Mouse (Mus musculus): ENCODE measurements around the gene Slc46a2. TPM values are rescaled to one million over a fixed set of nuclear protein-coding genes. Genes with fewer than 3 reads are reported as not detected.

Slc46a2 gene
- polyA plus RNA-seq, 1 experiment from 2014 or later = 5.3 TPM

DNA sequence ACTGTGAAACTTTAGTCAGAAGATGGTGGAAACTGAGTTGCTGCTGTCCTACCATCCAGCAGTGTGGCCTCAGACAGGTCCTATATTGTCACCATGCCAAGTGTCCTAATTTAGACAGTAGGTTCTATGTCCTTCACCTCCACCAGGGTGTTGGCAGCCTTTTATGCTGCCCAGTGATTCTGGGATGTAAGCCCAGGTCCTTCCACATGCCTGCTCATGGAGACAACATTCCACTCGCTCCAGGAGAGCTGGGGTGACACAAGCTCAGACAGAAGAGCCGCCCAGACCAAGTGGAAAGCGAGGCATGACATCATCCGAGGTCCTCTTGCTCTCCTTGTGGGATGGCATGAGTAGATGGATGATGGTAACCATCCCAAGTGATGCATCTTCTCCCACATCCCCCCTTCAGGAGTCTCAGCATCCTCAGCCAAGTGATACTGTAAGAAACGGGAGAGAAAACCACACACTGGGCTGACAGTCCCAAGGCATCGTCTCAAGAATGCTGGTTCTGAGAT, 24.7 kb downstream of the Slc46a2 start:
- WGBS = 81% methylated on average over 6 of the region's 6 CpGs
- H3K4me3 ChIP-seq (replicated peaks) = no peak overlapping the region
- no peaks in the 10 kb centered on the region for H3K4me1 ChIP-seq
- no peak overlapping the region for H3K4me2 ChIP-seq (replicated peaks)
- no peak for ATAC-seq (ENCODE audit: insufficient number of reproducible peaks, low FRiP score, low TSS enrichment, low read depth)
- peaks cover 24% of the 10 kb centered on the region; the same call in 1 of the 2 replicates for H3K36me3 ChIP-seq
- no peak overlapping the region for H3K9ac ChIP-seq
- H3K9me3 ChIP-seq (replicated peaks) = no peaks in the 10 kb centered on the region
- H3K27me3 ChIP-seq = no peaks in the 10 kb centered on the region
- H3K27ac ChIP-seq (replicated peaks) = no peak overlapping the region

DNA sequence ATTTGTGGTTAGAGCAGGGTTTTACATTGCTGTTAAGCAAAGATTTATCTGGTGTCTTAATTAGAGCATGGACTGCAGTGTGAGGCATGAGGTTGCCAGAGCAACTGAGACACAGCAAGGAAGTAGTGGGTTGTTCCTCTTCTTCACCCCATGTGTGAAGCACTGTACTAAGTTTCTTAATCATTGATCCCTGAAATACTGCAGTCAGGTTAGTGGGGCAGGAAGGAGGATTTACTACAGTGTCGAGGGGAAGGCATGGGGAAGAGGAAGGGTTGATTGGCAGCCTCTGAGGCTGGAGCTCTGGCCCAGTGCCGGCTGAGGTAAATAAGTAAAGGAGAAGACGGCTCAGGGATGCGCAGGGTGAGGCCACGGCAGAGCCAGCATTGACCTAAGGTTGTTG, 26.8 kb downstream of the Slc46a2 start:
- Histone ChIP-seq H3K9ac (no peak overlapping the region), H3K36me3 (0 out of 2 replicates have a peak, but pooled peaks cover 12% of the 10 kb centered on the region), H3K27me3 (no peaks in the 10 kb centered on the region), H3K4me2 (replicated peaks) (no peak overlapping the region), H3K4me1 (no peaks in the 10 kb centered on the region), H3K27ac (replicated peaks) (no peak overlapping the region), H3K9me3 (replicated peaks) (no peaks in the 10 kb centered on the region), H3K4me3 (replicated peaks) (no peak overlapping the region)
- WGBS = 79% methylated on average over 5 of the region's 5 CpGs
- no peak for ATAC-seq (ENCODE audit: insufficient number of reproducible peaks, low FRiP score, low TSS enrichment, low read depth)

DNA sequence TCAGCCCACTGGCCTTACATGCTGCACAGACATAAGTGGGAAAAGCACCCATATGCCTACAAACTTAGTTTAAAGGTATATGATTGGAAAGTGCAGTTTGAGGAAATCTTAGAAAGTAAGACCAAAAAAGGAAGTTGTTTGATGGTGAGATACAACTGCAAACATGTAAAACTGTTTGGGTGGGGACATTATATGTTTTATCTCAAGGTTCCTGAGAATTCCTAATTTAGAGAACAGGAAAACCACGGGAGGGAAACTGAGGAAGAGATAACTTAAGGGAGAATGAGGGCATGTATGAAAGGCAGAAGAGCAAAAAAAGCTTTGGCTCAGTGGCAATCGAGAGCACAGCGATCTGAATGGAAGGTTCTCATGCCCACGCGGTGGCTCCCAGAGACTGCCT, 27.8 kb downstream of the Slc46a2 start:
- no peaks in the 10 kb centered on the region for H3K4me1 ChIP-seq
- peaks cover 16% of the 10 kb centered on the region; the same call in 1 of the 2 replicates for H3K36me3 ChIP-seq
- no peaks in the 10 kb centered on the region for H3K9me3 ChIP-seq (replicated peaks)
- H3K9ac ChIP-seq = no peak overlapping the region
- ATAC-seq (ENCODE audit: insufficient number of reproducible peaks, low FRiP score, low TSS enrichment, low read depth) = no peak
- H3K27ac ChIP-seq (replicated peaks) = no peak overlapping the region
- WGBS = 92% methylated on average over 5 of the region's 5 CpGs
- H3K4me3 ChIP-seq (replicated peaks) = no peak overlapping the region
- H3K27me3 ChIP-seq = no peaks in the 10 kb centered on the region
- no peak overlapping the region for H3K4me2 ChIP-seq (replicated peaks)

DNA sequence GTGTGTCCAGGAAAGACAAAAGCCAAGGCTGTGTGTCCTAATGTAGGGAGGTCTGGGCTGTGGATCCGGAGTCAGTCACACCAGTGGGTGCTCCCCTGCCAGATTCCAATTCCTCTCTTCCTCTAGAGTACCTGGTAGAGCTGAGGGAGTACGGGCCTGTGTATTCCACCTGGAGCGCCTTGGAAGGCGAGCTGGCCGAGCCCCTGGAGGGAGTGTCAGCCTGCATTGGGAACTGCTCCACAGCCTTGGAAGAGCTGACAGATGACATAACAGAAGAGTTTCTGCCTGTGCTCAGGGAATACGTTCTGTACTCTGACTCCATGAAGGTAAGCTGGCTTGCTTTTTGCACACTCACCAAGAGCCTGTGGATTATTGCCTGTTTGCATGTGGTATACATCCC, 28.6 kb downstream of the Slc46a2 start:
- Histone ChIP-seq H3K27ac (replicated peaks) (no peak overlapping the region), H3K36me3 (peaks cover 20% of the 10 kb centered on the region; the same call in 1 of the 2 replicates), H3K27me3 (no peaks in the 10 kb centered on the region), H3K9ac (no peak overlapping the region), H3K4me2 (replicated peaks) (no peak overlapping the region), H3K4me3 (replicated peaks) (no peak overlapping the region), H3K9me3 (replicated peaks) (no peaks in the 10 kb centered on the region), H3K4me1 (no peaks in the 10 kb centered on the region)
- ATAC-seq (ENCODE audit: insufficient number of reproducible peaks, low FRiP score, low TSS enrichment, low read depth) = no peak
- WGBS = 91% methylated on average over 6 of the region's 6 CpGs

DNA sequence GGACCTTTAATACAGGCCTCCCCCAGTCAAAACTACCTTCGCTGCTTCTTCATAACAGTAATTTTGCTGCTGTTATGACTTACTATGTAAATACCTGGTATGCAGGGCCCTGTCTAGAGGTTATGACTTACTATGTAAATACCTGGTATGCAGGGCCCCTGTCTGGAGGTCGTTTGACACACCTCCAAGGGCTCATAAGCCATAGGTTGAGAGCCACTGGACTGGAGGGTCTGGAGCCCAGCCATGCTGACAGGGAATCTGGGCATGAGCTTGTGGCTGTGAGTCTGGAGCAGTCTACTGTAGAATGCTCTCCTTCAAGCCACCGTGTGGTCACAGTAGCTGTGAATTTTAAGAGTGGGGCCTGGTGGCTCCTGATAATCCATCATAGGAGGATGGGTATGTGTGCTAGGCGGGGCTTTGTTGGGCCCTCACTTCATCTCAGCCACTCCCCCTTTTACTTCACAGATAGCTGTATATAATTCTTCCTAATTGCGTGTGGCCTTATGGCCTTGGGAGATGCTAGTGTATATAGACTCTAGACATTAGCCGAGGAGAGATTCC, 30.6 kb downstream of the Slc46a2 start:
- Histone ChIP-seq H3K4me2 (replicated peaks) (no peak overlapping the region), H3K9me3 (replicated peaks) (no peaks in the 10 kb centered on the region), H3K27ac (replicated peaks) (no peak overlapping the region), H3K4me1 (no peaks in the 10 kb centered on the region), H3K4me3 (replicated peaks) (no peak overlapping the region), H3K27me3 (no peaks in the 10 kb centered on the region), H3K9ac (no peak overlapping the region), H3K36me3 (peaks cover 29% of the 10 kb centered on the region)
- WGBS = 86% methylated on average over 6 of the region's 6 CpGs
- ATAC-seq (ENCODE audit: insufficient number of reproducible peaks, low FRiP score, low TSS enrichment, low read depth) = 0 out of 2 replicates have a peak, but pooled peaks have one; percentile 29

DNA sequence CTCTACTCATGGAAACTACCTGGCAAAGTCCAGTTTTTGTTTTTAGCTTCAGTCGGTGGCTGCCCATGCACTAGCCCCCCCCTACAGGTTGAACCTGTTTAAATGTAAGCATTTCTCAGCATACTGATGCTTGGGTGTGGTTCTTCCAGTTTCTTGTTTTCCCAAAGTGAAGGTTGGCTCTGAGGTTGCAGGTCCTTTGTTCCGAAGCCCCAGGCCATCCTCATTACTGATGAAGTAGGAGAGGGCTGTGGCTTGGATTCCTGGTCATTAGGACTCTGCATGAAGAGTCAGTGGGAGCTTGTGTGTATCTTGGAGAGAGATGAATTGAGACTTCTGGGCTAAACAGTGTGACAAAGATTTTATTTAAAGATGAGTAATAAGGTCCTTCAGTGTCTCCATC, 33.6 kb downstream of the Slc46a2 start:
- Histone ChIP-seq H3K4me1 (no peaks in the 10 kb centered on the region), H3K4me2 (replicated peaks) (no peak overlapping the region), H3K9ac (no peak overlapping the region), H3K27ac (replicated peaks) (no peak overlapping the region), H3K36me3 (peaks cover 27% of the 10 kb centered on the region), H3K27me3 (no peaks in the 10 kb centered on the region), H3K9me3 (replicated peaks) (no peaks in the 10 kb centered on the region), H3K4me3 (replicated peaks) (no peak overlapping the region)
- ATAC-seq (ENCODE audit: insufficient number of reproducible peaks, low FRiP score, low TSS enrichment, low read depth) = no peak
- 64% methylated on average over 2 of the region's 2 CpGs for WGBS

DNA sequence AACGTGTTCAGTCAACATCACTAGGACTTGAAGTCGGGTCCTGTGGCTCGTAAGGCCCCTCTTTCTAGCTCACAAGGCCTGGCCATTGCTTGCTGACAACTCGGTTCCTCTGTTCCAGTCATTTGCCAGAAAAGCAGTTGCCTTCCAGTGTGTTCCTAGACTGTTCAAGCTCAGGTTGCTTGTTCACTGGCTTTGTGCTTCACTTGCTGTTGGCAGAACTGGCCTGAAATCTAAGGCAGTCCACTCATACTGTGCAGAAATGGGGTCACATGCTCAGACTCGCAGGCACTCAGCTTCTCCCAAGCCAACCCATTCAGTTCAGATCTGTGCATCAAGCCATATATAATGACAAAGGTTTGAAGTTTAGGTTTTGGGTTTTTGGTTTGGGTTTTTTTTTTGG, 34.1 kb downstream of the Slc46a2 start:
- H3K36me3 ChIP-seq = peaks cover 26% of the 10 kb centered on the region
- 83% methylated on average over 5 of the region's 5 CpGs for WGBS
- no peak overlapping the region for H3K27ac ChIP-seq (replicated peaks)
- H3K4me2 ChIP-seq (replicated peaks) = no peak overlapping the region
- no peaks in the 10 kb centered on the region for H3K4me1 ChIP-seq
- H3K9me3 ChIP-seq (replicated peaks) = no peaks in the 10 kb centered on the region
- H3K9ac ChIP-seq = no peak overlapping the region
- no peaks in the 10 kb centered on the region for H3K27me3 ChIP-seq
- H3K4me3 ChIP-seq (replicated peaks) = no peak overlapping the region
- ATAC-seq (ENCODE audit: insufficient number of reproducible peaks, low FRiP score, low TSS enrichment, low read depth) = no peak

DNA sequence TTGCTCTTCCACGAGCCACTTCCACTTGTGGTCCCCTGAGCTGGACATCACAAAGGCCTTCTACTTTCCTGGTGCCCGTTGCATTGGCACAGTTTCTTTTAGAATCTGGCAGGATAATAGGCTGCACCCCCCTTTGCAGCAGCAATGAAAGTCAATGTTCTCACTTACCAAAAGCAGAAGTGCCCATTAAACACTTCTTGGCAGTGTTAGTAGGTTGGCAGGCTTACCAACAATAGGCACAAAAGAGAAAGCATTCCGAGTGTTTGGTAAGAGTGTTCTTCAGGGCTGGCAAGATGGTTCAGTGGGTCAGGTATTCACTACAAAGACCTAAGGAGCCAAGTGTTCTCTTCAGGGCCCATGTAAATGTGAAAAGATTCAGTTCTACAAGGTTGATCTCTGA, 35.4 kb downstream of the Slc46a2 start:
- H3K36me3 ChIP-seq = peaks cover 21% of the 10 kb centered on the region
- no peaks in the 10 kb centered on the region for H3K4me1 ChIP-seq
- H3K9ac ChIP-seq = no peak overlapping the region
- no peaks in the 10 kb centered on the region for H3K27me3 ChIP-seq
- H3K4me3 ChIP-seq (replicated peaks) = no peak overlapping the region
- H3K9me3 ChIP-seq (replicated peaks) = no peaks in the 10 kb centered on the region
- no peak overlapping the region for H3K27ac ChIP-seq (replicated peaks)
- 85% methylated on average over 3 of the region's 3 CpGs for WGBS
- H3K4me2 ChIP-seq (replicated peaks) = no peak overlapping the region
- no peak for ATAC-seq (ENCODE audit: insufficient number of reproducible peaks, low FRiP score, low TSS enrichment, low read depth)

DNA sequence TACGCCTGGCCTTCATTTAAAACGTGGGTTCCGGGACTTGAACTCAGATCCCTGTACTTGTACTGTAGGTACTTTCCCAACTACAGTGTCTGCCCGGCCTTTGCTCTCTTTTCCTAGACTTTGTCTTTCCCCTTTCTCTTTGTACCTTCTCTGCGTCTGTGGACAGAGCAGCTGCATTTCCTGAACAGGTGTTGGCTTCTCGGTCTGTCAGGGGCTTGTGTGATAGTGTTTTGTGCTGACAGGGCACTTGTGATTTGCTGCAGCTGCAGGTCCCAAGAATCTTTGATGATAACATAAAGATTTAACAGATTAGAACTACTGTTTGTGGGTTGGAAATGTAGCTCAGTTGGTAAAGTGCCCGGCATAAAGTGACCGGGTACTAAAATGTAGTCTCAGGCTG, 36.3 kb downstream of the Slc46a2 start:
- no peak for ATAC-seq (ENCODE audit: insufficient number of reproducible peaks, low FRiP score, low TSS enrichment, low read depth)
- no peak overlapping the region for H3K4me2 ChIP-seq (replicated peaks)
- H3K27me3 ChIP-seq = no peaks in the 10 kb centered on the region
- WGBS = 77% methylated on average over 8 of the region's 8 CpGs
- no peak overlapping the region for H3K4me3 ChIP-seq (replicated peaks)
- H3K9me3 ChIP-seq (replicated peaks) = no peaks in the 10 kb centered on the region
- H3K4me1 ChIP-seq = peaks cover 5% of the 10 kb centered on the region
- H3K36me3 ChIP-seq = peaks cover 21% of the 10 kb centered on the region
- no peak overlapping the region for H3K9ac ChIP-seq
- no peak overlapping the region for H3K27ac ChIP-seq (replicated peaks)

DNA sequence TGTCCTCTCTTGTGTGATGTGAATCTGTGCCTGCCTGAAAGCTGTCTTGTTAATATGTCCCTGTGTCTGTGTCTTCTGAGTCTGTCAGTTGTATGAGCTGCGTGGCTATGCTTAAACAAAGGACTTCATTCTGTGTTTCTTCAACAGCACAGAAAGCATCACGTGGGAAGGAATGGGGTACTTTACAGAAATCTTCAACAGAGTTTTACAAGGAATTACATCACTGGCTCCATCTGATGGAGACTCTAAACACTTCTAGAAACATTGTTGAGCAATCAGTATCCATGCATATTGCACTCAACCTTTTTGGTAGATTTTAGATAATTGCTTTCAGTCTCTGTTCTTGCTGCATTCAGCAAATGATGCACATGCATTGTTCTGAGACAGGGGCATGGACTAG, 37.8 kb downstream of the Slc46a2 start:
- Histone ChIP-seq H3K4me1 (peaks cover 5% of the 10 kb centered on the region), H3K4me2 (replicated peaks) (no peak overlapping the region), H3K9ac (no peak overlapping the region), H3K9me3 (replicated peaks) (no peaks in the 10 kb centered on the region), H3K27ac (replicated peaks) (no peak overlapping the region), H3K4me3 (replicated peaks) (no peak overlapping the region), H3K36me3 (peaks cover 15% of the 10 kb centered on the region), H3K27me3 (no peaks in the 10 kb centered on the region)
- 60% methylated on average over 2 of the region's 2 CpGs for WGBS
- ATAC-seq (ENCODE audit: insufficient number of reproducible peaks, low FRiP score, low TSS enrichment, low read depth) = no peak

DNA sequence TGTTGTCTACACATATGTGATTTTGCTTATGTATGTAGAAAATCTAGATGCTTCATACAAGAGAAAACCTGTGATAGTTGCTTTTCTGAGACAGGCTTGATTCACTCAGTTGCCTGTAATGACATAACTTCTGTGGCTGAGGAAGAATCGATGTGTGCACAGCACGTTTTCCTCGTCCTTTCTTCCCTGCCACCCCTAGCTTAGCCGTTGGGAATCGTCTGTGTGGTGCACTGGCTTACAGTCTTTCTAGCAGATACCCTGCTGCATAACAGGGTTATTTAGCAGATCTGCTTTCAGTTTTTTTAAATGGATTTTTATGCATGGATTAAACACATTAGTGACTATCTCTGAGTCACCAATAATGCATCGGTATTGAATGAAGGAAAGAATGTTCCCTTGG, 38.3 kb downstream of the Slc46a2 start:
- Histone ChIP-seq H3K4me2 (replicated peaks) (no peak overlapping the region), H3K9me3 (replicated peaks) (no peaks in the 10 kb centered on the region), H3K4me1 (peaks cover 5% of the 10 kb centered on the region), H3K4me3 (replicated peaks) (no peak overlapping the region), H3K9ac (no peak overlapping the region), H3K27me3 (no peaks in the 10 kb centered on the region), H3K27ac (replicated peaks) (no peak overlapping the region), H3K36me3 (peaks cover 10% of the 10 kb centered on the region; the same call in 1 of the 2 replicates)
- ATAC-seq (ENCODE audit: insufficient number of reproducible peaks, low FRiP score, low TSS enrichment, low read depth) = no peak
- WGBS = 61% methylated on average over 6 of the region's 6 CpGs

DNA sequence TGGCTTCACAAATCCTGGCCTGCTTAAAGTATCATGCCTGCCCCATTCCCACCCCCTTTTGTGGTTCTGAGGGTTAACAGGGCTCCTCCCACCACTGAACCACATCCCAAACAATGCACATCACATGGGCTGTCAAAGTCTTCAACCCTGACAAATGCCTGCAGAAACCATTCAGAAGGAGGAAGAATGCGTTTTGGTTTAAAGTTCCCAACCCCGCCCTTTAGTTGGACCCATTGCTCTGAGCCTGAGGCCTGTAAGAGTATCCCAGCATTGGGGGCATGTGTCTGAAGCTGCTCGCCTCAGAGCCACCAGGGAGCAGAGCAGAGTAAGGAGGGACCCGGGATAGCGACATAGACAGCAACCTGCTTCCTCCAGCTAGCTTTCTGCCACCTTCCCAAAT, 41.0 kb downstream of the Slc46a2 start:
- H3K9me3 ChIP-seq (replicated peaks) = no peaks in the 10 kb centered on the region
- WGBS = 42% methylated on average over 5 of the region's 5 CpGs
- H3K4me3 ChIP-seq (replicated peaks) = no peak overlapping the region
- no peaks in the 10 kb centered on the region for H3K27me3 ChIP-seq
- H3K27ac ChIP-seq (replicated peaks) = no peak overlapping the region
- H3K36me3 ChIP-seq = no peaks in the 10 kb centered on the region
- H3K4me2 ChIP-seq (replicated peaks) = no peak overlapping the region
- no peak for ATAC-seq (ENCODE audit: insufficient number of reproducible peaks, low FRiP score, low TSS enrichment, low read depth)
- no peak overlapping the region for H3K9ac ChIP-seq
- H3K4me1 ChIP-seq = peaks cover 29% of the 10 kb centered on the region
